Mouse (Mus musculus) myocyte (in vitro differentiated cells): ENCODE results near the gene Hnrnpk. TPM values are rescaled to one million over a fixed set of nuclear protein-coding genes. Genes with fewer than 3 reads are reported as not detected.
"Not testable (repeated sequence)": the region's sequence is repeated elsewhere in the genome, so short reads cannot be mapped to it uniquely, and the experiment has no call there.

ENCODE experiments used
- H3K27me3 ChIP-seq: one replicate; pipeline ENCODE4 v1.6.1; 2011; ENCODE audit not compliant: control insufficient read depth, insufficient read depth, insufficient read length
- H3K36me3 ChIP-seq: one replicate; pipeline ENCODE4 v1.6.1; 2011; ENCODE audit not compliant: control insufficient read depth, insufficient read depth
- H3K4me2 ChIP-seq: one replicate; pipeline ENCODE4 v1.6.1; 2011; ENCODE audit warnings: low read depth, control low read depth
- H3K4me3 ChIP-seq: one replicate; pipeline ENCODE4 v1.5.1; 2011; ENCODE audit warnings: mild to moderate bottlenecking, control low read depth, moderate library complexity
- H3K79me2 ChIP-seq: one replicate; pipeline ENCODE4 v1.6.1; 2011; ENCODE audit not compliant: control insufficient read depth, insufficient read depth
- H3ac ChIP-seq: one replicate; pipeline ENCODE4 v1.6.1; 2011; ENCODE audit not compliant: control insufficient read depth, insufficient read length
- CEBPB ChIP-seq: IDR thresholded peaks from 2 replicates; pipeline ENCODE4 v1.6.1; 2011; ENCODE audit warnings: mild to moderate bottlenecking, moderate library complexity; ENCODE audit not compliant: poor library complexity, insufficient read depth, severe bottlenecking
- E2F4 ChIP-seq: IDR thresholded peaks from one replicate; pipeline ENCODE4 v1.6.1; 2011; ENCODE audit warnings: mild to moderate bottlenecking, control low read depth, moderate library complexity; ENCODE audit not compliant: insufficient read depth
- MAX ChIP-seq: IDR thresholded peaks from one replicate; pipeline ENCODE4 v1.6.1; 2011; ENCODE audit warnings: low read depth, mild to moderate bottlenecking, control low read depth
- MYOD1 ChIP-seq, 3 experiments: IDR thresholded peaks; one replicate each; pipeline ENCODE4 v1.6.1; 2011; ENCODE audit warnings: control low read depth in 2 of 3, low read depth in 2 of 3, mild to moderate bottlenecking in 2 of 3, moderate library complexity in 1 of 3; ENCODE audit not compliant: insufficient read length in 2 of 3, control insufficient read depth in 1 of 3
- MYOG ChIP-seq, 3 experiments: IDR thresholded peaks; one replicate each; pipeline ENCODE4 v1.6.1; 2011; ENCODE audit warnings: control low read depth in 2 of 3, low read depth in 2 of 3, mild to moderate bottlenecking in 2 of 3; ENCODE audit not compliant: insufficient read length in 2 of 3, control insufficient read depth in 1 of 3, insufficient read depth in 1 of 3
- POLR2A ChIP-seq: IDR thresholded peaks from one replicate; pipeline ENCODE4 v1.6.1; 2011; ENCODE audit warnings: low read depth, mild to moderate bottlenecking, control low read depth, moderate library complexity; ENCODE audit not compliant: insufficient read length
- POLR2AphosphoS2 ChIP-seq: IDR thresholded peaks from one replicate; pipeline ENCODE4 v1.6.1; 2011; ENCODE audit warnings: low read depth, control low read depth; ENCODE audit not compliant: insufficient read length
- REST ChIP-seq: IDR thresholded peaks from one replicate; pipeline ENCODE4 v1.6.1; 2011; ENCODE audit warnings: mild to moderate bottlenecking, control low read depth, moderate library complexity; ENCODE audit not compliant: insufficient read depth, insufficient read length
- SRF ChIP-seq: IDR thresholded peaks from one replicate; pipeline ENCODE4 v1.6.1; 2011; ENCODE audit warnings: low read depth; ENCODE audit not compliant: control insufficient read depth, insufficient read length
- TCF12 ChIP-seq: IDR thresholded peaks from one replicate; pipeline ENCODE4 v1.6.1; 2011; ENCODE audit warnings: mild to moderate bottlenecking, control low read depth; ENCODE audit not compliant: poor library complexity, insufficient read depth, severe bottlenecking
- TCF3 ChIP-seq: IDR thresholded peaks from one replicate; pipeline ENCODE4 v1.6.1; 2011; ENCODE audit warnings: low read depth, control low read depth; ENCODE audit not compliant: insufficient read length
- USF1 ChIP-seq: IDR thresholded peaks from one replicate; pipeline ENCODE4 v1.6.1; 2011; ENCODE audit warnings: low read depth, mild to moderate bottlenecking, control low read depth, moderate library complexity
- polyA plus RNA-seq: library from polyadenylated mRNA; unstranded; fragments of >200 nt; fragmentation: generic; extraction: Trizol; gene quantifications from one replicate; pipeline ENCODE4 v1.2.1, GENCODE M21; 2012; ENCODE audit warnings: missing spikeins

Hnrnpk gene
- polyA plus RNA-seq, 1 experiment = 289 TPM

DNA sequence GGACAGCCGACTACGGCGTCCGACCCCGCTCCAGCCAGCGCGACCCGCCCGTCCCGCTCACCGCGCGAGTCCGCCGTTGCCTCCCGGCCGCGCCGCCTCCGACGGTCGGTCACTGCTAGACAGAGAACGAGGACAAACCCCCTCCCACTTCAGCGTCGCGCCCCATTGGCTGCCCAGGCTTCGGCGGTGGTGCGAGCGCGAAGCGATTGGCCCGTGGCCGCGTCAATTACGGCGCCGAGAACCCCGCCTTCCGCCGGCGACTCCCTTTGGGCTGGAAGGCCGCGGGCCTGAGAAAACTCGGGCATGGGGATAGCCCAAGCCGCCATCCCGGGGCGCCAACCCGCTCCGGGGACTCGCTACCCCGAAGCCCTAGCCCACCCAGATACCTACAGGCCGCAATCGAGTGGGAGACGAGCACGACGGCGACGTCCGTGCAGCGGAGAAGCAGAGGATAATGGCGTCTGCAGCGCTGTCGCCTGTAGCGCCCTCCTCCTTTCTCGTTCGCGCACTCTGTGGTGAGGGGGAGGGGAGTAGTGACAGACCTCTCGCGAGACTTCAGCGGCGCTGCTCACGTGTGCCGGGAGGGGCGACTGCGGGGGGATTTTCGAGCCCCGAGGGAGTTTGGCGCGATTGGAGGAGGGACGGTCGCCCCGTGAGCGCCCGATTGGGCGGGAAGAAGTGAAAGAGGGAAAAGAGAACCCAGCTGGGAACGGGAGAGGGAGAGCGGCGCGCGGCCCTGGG is 970 bp downstream of the Hnrnpk start, which contains the start of gene Rmi1:
Gene Rmi1 (plus strand): TSS at position 246 of the 741 bp plus-strand sequence.
- peaks cover 28% of the 10 kb centered on the region for H3K36me3 ChIP-seq
- peak within 1 kb of the TSS; percentile 74 for H3ac ChIP-seq
- peak within 1 kb of the TSS; percentile 79 for H3K4me3 ChIP-seq
- peaks cover 84% of the 10 kb centered on the region for H3K79me2 ChIP-seq
- TF ChIP-seq TCF3 (no peak), E2F4 (peak; percentile 60), SRF (no peak), MYOG (IDR thresholded peaks at IDR 0.05; ENCODE audit: control insufficient read depth in 1 of 3, insufficient read depth in 1 of 3, insufficient read length in 2 of 3, low read depth in 2 of 3) (no peak), MYOD1 (IDR thresholded peaks at IDR 0.05; ENCODE audit: control insufficient read depth in 1 of 3, insufficient read length in 2 of 3, low read depth in 2 of 3) (peak in 1 of 3 experiments; percentile 13), MAX (no peak), TCF12 (no peak), USF1 (peak; percentile 93), CEBPB (no peak), REST (peak; percentile 54), POLR2A (peak; percentile 77), POLR2AphosphoS2 (peak; percentile 92)
- H3K27me3 ChIP-seq = no peaks in the 10 kb centered on the region
- H3K4me2 ChIP-seq = peak within 1 kb of the TSS; percentile 72

DNA sequence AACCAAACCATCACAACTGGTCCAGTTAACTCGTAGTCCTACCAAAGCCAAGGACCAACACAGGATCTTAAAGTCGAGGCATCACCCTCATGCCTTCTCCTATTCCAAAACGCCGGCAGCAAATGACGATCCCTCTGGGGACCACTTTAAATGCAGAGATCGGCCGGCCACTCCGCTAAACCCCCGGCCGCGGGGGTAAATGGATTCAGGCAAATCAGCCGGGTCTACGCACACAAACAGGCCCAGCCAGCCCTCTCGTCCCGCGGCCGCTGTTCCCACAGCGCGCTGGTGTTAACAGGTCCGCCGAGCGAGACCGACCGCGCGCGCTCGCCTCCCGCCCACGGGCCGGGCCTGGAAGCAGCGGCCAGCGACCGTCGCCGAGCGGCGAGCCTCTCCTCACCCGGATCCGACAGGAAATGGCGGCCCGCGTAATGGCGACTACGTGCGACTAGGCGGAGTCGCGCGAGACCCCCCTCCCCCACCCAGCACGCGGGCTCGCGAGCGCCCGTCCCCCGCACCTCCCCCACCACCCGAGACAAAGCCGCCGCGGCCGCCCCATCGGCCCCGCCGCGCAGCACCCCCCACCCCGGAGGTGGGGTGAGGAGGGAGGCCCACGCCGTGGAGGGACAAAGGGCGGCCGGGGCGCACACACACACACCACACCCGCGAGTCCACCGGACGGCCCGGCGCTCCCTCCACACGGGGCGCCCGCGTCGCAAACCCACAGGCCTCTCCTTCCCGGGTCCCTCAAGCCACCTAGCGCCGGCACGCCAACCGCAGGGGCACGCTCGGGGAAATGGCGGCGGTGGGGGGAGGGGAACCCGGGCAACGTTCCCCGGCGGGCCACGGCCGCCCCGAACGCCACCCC is 1.8 kb downstream of the Hnrnpk start:
- peak overlapping the region; percentile 74 for H3ac ChIP-seq
- TF ChIP-seq TCF12 = no peak
- peak; percentile 71 for TF ChIP-seq POLR2A
- TF ChIP-seq SRF = no peak
- peak; percentile 86 for TF ChIP-seq POLR2AphosphoS2
- TF ChIP-seq REST = no peak
- TF ChIP-seq MAX = no peak
- TF ChIP-seq TCF3 = no peak
- no peak for TF ChIP-seq E2F4
- peak in 1 of 3 experiments; percentile 2 for TF ChIP-seq MYOD1 (IDR thresholded peaks at IDR 0.05; ENCODE audit: control insufficient read depth in 1 of 3, insufficient read length in 2 of 3, low read depth in 2 of 3)
- TF ChIP-seq CEBPB = no peak
- TF ChIP-seq USF1 = no peak
- TF ChIP-seq MYOG (IDR thresholded peaks at IDR 0.05; ENCODE audit: control insufficient read depth in 1 of 3, insufficient read depth in 1 of 3, insufficient read length in 2 of 3, low read depth in 2 of 3) = peak in 1 of 3 experiments; percentile 11
- peaks cover 86% of the 10 kb centered on the region for H3K79me2 ChIP-seq
- H3K4me2 ChIP-seq = peak overlapping the region; percentile 72
- H3K36me3 ChIP-seq = peaks cover 36% of the 10 kb centered on the region
- peak overlapping the region; percentile 79 for H3K4me3 ChIP-seq
- H3K27me3 ChIP-seq = no peaks in the 10 kb centered on the region

DNA sequence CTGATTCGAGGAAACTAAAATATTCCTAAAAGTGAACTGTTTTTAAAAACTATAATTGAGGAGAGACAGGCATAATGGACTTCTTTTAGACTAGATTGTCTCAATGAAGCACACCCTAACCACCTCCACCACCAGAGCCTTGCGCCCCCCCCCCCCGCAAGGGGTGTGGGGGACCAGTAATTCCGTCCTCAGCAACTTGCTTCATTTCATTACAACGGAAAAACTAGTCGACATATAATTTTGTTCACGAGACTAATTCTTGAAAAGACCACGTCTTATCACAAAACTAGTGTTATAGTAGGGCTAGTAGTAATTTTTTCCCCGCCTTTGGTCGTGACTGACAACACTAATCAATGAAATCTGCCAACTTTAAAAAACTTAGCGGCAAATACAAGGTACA is 2.6 kb downstream of the Hnrnpk start:
- Histone ChIP-seq H3K4me2 (peak overlapping the region; percentile 72), H3ac (peak overlapping the region; percentile 74), H3K4me3 (peak overlapping the region; percentile 79), H3K36me3 (peaks cover 44% of the 10 kb centered on the region), H3K27me3 (no peaks in the 10 kb centered on the region), H3K79me2 (peaks cover 83% of the 10 kb centered on the region)
- TF ChIP-seq CEBPB (no peak), POLR2A (no peak), TCF3 (no peak), USF1 (no peak), REST (no peak), MYOD1 (IDR thresholded peaks at IDR 0.05; ENCODE audit: control insufficient read depth in 1 of 3, insufficient read length in 2 of 3, low read depth in 2 of 3) (no peak), E2F4 (no peak), MYOG (IDR thresholded peaks at IDR 0.05; ENCODE audit: control insufficient read depth in 1 of 3, insufficient read depth in 1 of 3, insufficient read length in 2 of 3, low read depth in 2 of 3) (no peak), MAX (no peak), TCF12 (no peak), SRF (no peak), POLR2AphosphoS2 (no peak)

DNA sequence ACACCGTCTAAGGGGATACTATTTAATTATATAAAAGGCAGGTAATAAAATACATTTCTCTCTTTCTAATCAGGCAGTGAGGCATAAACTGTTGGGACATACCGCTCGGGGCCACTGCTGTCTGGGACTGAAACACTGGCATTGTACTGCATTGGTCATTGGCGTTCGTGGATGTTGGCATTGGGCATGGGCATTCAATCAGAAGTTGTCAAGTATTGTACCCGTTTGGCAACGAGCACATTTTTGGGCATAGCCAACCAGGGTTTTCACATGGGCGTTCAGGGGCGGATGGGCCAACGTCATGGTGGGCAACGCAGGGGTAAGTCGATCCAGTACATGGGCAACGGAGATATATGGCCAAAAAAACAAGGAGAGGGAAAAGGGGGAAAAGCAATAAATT is 5.5 kb downstream of the Hnrnpk start:
- Histone ChIP-seq H3K4me3 (no peak overlapping the region), H3K36me3 (peaks cover 74% of the 10 kb centered on the region), H3ac (no peak overlapping the region), H3K79me2 (peaks cover 55% of the 10 kb centered on the region), H3K4me2 (no peak overlapping the region), H3K27me3 (no peaks in the 10 kb centered on the region)
- TF ChIP-seq POLR2A (peak; percentile 28), REST (no peak), USF1 (no peak), POLR2AphosphoS2 (no peak), TCF3 (no peak)

DNA sequence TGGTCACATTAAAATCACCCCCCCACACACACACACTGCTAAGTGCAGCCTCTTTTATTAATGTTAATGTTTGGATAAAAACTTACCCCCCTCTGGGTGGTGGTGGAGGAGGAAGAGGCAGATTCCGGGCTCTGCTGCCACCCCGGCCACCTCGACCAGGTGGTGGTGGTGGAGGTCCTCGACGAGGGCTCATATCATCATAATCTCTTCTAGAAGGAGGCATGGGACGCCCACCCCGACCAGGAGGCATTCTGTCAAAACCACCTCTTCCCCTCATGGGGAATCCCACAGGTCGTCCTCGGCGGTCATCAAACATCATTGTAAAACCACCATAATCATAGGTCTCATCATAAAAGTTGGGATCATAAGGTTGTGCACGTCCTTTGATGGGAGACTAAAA is 8.8 kb downstream of the Hnrnpk start:
- not testable (repeated sequence) for H3K4me2 ChIP-seq, H3K4me3 ChIP-seq, H3K27me3 ChIP-seq, H3ac ChIP-seq
- Histone ChIP-seq H3K36me3 (peaks cover 96% of the 10 kb centered on the region), H3K79me2 (peaks cover 35% of the 10 kb centered on the region)
